Mouse (Mus musculus): ENCODE measurements at regions not wholly inside any gene's neighbourhood (a gene's known extent, or its start where the extent isn't known, plus 50 kb on each side); places are given as distances from the start of the nearest gene placed in this dataset.

DNA sequence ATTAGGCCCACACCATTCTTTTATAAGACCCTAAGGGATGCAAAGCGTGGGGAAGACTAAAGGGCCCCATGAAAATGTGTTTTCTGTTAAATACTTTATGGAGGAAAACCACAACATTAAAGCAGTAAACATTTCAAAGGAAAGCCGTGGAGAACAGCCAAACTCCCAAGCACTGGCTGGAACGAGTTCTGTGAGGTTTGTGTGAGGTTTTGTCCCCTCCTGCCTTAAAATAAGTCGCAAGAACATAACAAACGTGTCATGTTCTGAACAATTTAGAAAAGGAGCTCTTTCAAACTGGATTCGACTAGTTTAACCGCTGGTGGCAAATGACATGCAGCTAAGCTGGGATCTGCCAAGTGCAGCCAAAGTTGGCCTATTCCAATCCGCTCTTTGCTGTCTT lies 109.4 kb downstream of the Nhlrc3 start:
- Histone ChIP-seq H3K36me3 (ENCODE audit: control insufficient read depth, insufficient read depth, low read length) (no peaks in the 10 kb centered on the region), H3K4me1 (ENCODE audit: control insufficient read depth, insufficient read depth, low read length) (no peaks in the 10 kb centered on the region), H3K27ac (ENCODE audit: control insufficient read depth, insufficient read depth, low read depth, low read length) (no peak overlapping the region), H3K27me3 (ENCODE audit: control insufficient read depth, insufficient read depth, low read length) (no peaks in the 10 kb centered on the region), H3K4me3 (ENCODE audit: control insufficient read depth, low read depth, low read length) (no peak overlapping the region)
- no peak for TF ChIP-seq POLR2A (IDR thresholded peaks at IDR 0.05; ENCODE audit: control insufficient read depth, low read depth, low read length)
- no peak for TF ChIP-seq CTCF (IDR thresholded peaks at IDR 0.05; ENCODE audit: control insufficient read depth, insufficient read depth, insufficient replicate concordance, low read depth, low read length)

- TF ChIP-seq CTCF (IDR thresholded peaks at IDR 0.05; ENCODE audit: control insufficient read depth, insufficient read depth, insufficient replicate concordance, low read depth, low read length) (no peak), POLR2A (IDR thresholded peaks at IDR 0.05; ENCODE audit: control insufficient read depth, low read depth, low read length) (no peak)
- Histone ChIP-seq H3K4me1 (ENCODE audit: control insufficient read depth, insufficient read depth, low read length) (no peaks in the 10 kb centered on the region), H3K4me3 (ENCODE audit: control insufficient read depth, low read depth, low read length) (no peak overlapping the region), H3K27ac (ENCODE audit: control insufficient read depth, insufficient read depth, low read depth, low read length) (no peak overlapping the region), H3K27me3 (ENCODE audit: control insufficient read depth, insufficient read depth, low read length) (no peaks in the 10 kb centered on the region), H3K36me3 (ENCODE audit: control insufficient read depth, insufficient read depth, low read length) (no peaks in the 10 kb centered on the region)
These were observed 109.8 kb downstream of the Nhlrc3 start for GRCm38 (mm10) chr3:53353282-53353681.

- H3K4me3 ChIP-seq (ENCODE audit: control insufficient read depth, low read depth, low read length): no peak overlapping the region
- H3K4me1 ChIP-seq (ENCODE audit: control insufficient read depth, insufficient read depth, low read length): no peaks in the 10 kb centered on the region
- no peaks in the 10 kb centered on the region for H3K27me3 ChIP-seq (ENCODE audit: control insufficient read depth, insufficient read depth, low read length)
- H3K27ac ChIP-seq (ENCODE audit: control insufficient read depth, insufficient read depth, low read depth, low read length): no peak overlapping the region
- no peaks in the 10 kb centered on the region for H3K36me3 ChIP-seq (ENCODE audit: control insufficient read depth, insufficient read depth, low read length)
- TF ChIP-seq POLR2A (IDR thresholded peaks at IDR 0.05; ENCODE audit: control insufficient read depth, low read depth, low read length) (no peak), CTCF (IDR thresholded peaks at IDR 0.05; ENCODE audit: control insufficient read depth, insufficient read depth, insufficient replicate concordance, low read depth, low read length) (no peak)
These were observed 119.5 kb downstream of the Nhlrc3 start for GRCm38 (mm10) chr3:53343638-53344037.

DNA sequence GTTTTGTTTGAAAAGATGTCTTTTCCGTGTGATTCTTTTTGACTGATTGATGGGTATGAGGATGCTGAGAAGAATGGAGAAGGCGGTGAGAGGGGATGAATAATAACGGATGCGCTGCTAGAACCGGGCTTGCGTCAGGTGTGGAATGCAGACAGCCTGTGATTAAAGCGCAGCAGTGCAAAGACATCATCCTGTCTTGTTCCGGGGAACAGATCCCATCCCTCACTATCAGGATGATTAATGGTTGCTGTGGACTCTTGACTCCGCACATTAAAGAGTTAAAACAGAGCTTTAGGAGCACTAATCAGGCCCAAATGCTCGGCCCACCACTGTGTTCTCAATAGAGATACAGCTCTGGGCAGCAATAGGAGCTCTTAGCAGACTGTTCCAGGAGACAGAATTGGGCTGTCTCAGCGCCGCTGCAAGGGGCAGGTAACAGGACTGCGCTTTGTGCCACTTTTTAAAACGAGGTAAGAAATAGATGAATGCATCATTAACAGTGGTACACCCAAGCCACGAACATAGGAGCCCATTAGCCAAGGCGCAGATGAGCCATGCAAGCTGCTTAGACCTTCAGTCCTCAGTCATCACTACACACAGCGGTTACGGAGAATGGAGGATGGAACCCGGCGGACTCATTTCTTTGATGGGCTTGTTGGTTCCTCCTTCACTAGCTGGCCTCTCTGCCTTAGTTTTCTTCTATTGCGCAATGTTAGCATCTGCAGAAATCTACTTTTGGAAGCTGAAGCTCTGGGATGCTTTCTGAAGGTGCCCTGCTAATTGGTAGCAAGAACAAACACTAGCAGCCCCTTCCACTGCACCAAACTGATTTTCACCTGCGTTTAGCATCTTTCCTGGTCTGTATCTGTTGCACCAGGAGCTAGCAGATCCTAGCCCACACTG lies 121.6 kb downstream of the Nhlrc3 start:
- TF ChIP-seq CTCF (IDR thresholded peaks at IDR 0.05; ENCODE audit: control insufficient read depth, insufficient read depth, insufficient replicate concordance, low read depth, low read length) (no peak), POLR2A (IDR thresholded peaks at IDR 0.05; ENCODE audit: control insufficient read depth, low read depth, low read length) (no peak)
- H3K36me3 ChIP-seq (ENCODE audit: control insufficient read depth, insufficient read depth, low read length): no peaks in the 10 kb centered on the region
- H3K4me3 ChIP-seq (ENCODE audit: control insufficient read depth, low read depth, low read length): no peak overlapping the region
- no peak overlapping the region for H3K27ac ChIP-seq (ENCODE audit: control insufficient read depth, insufficient read depth, low read depth, low read length)
- no peaks in the 10 kb centered on the region for H3K27me3 ChIP-seq (ENCODE audit: control insufficient read depth, insufficient read depth, low read length)
- H3K4me1 ChIP-seq (ENCODE audit: control insufficient read depth, insufficient read depth, low read length): no peaks in the 10 kb centered on the region

GRCm38 (mm10) chr3:53338571-53338970 lies 124.6 kb downstream of the Nhlrc3 start:
- H3K36me3 ChIP-seq (ENCODE audit: control insufficient read depth, insufficient read depth, low read length): no peaks in the 10 kb centered on the region

DNA sequence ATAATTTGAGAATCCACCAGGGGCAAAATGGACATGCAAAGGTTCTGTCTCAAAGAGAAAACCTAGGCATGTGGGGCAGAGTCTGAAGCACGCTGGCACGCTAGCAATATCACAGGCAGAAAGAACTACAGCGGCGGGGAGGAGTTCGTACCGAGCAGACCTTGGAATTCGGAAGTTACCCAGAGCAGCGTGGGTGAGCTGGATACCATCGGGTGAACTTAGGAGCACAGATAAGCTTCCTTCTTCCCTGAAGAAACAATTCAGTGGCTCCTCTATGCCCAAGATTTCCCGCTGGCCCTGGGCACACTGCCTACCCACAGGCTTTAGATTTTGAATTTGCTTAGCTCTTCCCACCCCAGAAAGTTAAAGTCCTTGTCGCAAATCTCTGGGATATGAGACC lies 129.1 kb downstream of the Nhlrc3 start:
- no peak for TF ChIP-seq CTCF (IDR thresholded peaks at IDR 0.05; ENCODE audit: control insufficient read depth, insufficient read depth, insufficient replicate concordance, low read depth, low read length)
- no peak for TF ChIP-seq POLR2A (IDR thresholded peaks at IDR 0.05; ENCODE audit: control insufficient read depth, low read depth, low read length)
- Histone ChIP-seq H3K36me3 (ENCODE audit: control insufficient read depth, insufficient read depth, low read length) (no peaks in the 10 kb centered on the region), H3K4me1 (ENCODE audit: control insufficient read depth, insufficient read depth, low read length) (no peaks in the 10 kb centered on the region; the same call in 1 of the 2 replicates), H3K27ac (ENCODE audit: control insufficient read depth, insufficient read depth, low read depth, low read length) (no peak overlapping the region), H3K27me3 (ENCODE audit: control insufficient read depth, insufficient read depth, low read length) (no peaks in the 10 kb centered on the region), H3K4me3 (ENCODE audit: control insufficient read depth, low read depth, low read length) (0 out of 2 replicates have a peak overlapping the region, but pooled peaks have one; percentile 9)

More at GRCm38 (mm10) chr3:53338571-53338970, 124.6 kb downstream of the Nhlrc3 start:
- H3K27me3 ChIP-seq (ENCODE audit: control insufficient read depth, insufficient read depth, low read length): no peaks in the 10 kb centered on the region
- no peak overlapping the region for H3K4me3 ChIP-seq (ENCODE audit: control insufficient read depth, low read depth, low read length)
- TF ChIP-seq CTCF (IDR thresholded peaks at IDR 0.05; ENCODE audit: control insufficient read depth, insufficient read depth, insufficient replicate concordance, low read depth, low read length) (no peak), POLR2A (IDR thresholded peaks at IDR 0.05; ENCODE audit: control insufficient read depth, low read depth, low read length) (no peak)
- no peaks in the 10 kb centered on the region; the same call in 1 of the 2 replicates for H3K4me1 ChIP-seq (ENCODE audit: control insufficient read depth, insufficient read depth, low read length)
- H3K27ac ChIP-seq (ENCODE audit: control insufficient read depth, insufficient read depth, low read depth, low read length): no peak overlapping the region

- Histone ChIP-seq H3K36me3 (ENCODE audit: control insufficient read depth, insufficient read depth, low read length) (no peaks in the 10 kb centered on the region), H3K27me3 (ENCODE audit: control insufficient read depth, insufficient read depth, low read length) (no peaks in the 10 kb centered on the region), H3K4me1 (ENCODE audit: control insufficient read depth, insufficient read depth, low read length) (no peaks in the 10 kb centered on the region; the same call in 1 of the 2 replicates), H3K4me3 (ENCODE audit: control insufficient read depth, low read depth, low read length) (no peak overlapping the region), H3K27ac (ENCODE audit: control insufficient read depth, insufficient read depth, low read depth, low read length) (no peak overlapping the region)
- TF ChIP-seq CTCF (IDR thresholded peaks at IDR 0.05; ENCODE audit: control insufficient read depth, insufficient read depth, insufficient replicate concordance, low read depth, low read length) (no peak), POLR2A (IDR thresholded peaks at IDR 0.05; ENCODE audit: control insufficient read depth, low read depth, low read length) (no peak)
These were observed 133.6 kb downstream of the Nhlrc3 start for GRCm38 (mm10) chr3:53329528-53329927.

Measured in testis, adult 2 months (tissue).